Mouse (Mus musculus) gastrocnemius, adult 8-10 months (tissue): Measurements from ENCODE around the gene Sord. TPM values are rescaled to one million over a fixed set of nuclear protein-coding genes. Genes with fewer than 3 reads are reported as not detected.

Source experiments
- DNase-seq, 2 experiments: peaks; one replicate each; pipeline ENCODE4 v3.0.0; 2022; ENCODE audit warnings: low spot score in 2 of 2
- total RNA-seq, 4 experiments: library from RNA; stranded (reverse); gene quantifications; 2 replicates each; pipeline ENCODE4 v1.2.4; 2022

Sord gene
- total RNA-seq, 4 experiments from 2014 or later: 63.0 to 69.8 (median 66.5) TPM

DNA sequence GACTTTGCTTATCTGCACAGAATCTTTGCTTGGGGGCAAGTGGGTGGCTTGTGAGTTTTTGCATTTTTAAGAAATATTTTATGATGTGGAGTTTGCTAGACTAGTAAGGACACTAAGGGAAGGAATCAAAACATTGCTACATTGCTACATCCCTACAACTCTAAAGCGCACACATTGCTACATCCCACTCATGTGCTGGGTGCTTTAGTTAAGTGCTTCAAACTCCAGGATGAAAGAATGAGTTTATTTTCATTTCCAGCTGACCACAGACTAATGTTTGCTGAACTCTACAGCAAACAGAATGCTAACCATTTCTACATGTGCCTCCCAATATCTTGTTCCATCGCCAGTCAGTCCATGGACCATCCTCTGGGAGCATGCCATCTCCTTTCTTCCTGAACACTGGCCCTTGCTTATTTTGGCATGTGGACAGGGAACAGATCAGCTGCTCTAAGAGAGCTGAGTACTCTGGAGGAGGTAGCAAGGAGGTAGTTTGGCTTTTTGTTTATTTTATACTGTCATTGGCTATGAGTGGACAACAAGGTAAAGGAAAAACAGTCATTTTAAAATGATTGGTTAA lies 3.4 kb downstream of the Sord start:
- no peak for DNase-seq

DNA sequence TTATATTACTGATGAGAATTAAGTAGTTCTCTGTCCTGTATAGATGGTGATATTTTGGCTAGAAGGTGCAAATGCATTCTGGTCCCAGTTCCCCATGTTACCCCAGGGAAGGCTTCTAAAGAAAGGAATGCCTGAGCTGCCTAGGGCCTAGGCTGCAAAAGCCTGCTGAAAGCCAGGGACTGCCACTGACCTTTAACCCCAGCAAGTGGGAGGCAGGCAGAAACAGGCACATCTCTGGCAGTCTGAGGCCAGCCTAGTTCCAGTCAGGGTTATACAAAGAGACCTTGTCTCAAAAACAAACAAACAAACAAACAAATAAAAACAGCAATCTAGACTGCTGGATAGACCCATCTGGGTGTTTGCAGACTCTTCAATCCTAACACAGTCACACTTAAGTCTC lies 6.2 kb downstream of the Sord start:
- no peak for DNase-seq

DNA sequence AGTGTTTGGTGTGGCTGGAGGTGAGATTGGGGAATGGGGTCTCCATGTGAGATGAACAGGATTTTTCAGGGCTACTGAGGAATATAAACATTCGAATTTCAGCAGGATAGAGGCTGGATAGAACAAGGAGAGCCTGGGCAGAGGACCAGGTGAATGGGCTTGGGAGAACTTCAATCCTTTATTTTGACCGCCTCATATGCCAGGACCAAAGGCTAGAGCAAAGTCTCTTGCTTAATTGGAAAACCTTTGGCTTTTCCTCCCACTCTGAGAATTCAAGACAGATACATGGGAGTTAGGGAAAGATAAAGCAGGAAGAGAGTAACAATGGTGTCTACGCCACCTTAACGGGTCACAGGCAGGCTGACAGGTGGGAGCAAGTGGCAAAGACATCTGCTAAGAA lies 6.7 kb downstream of the Sord start:
- DNase-seq: no peak

DNA sequence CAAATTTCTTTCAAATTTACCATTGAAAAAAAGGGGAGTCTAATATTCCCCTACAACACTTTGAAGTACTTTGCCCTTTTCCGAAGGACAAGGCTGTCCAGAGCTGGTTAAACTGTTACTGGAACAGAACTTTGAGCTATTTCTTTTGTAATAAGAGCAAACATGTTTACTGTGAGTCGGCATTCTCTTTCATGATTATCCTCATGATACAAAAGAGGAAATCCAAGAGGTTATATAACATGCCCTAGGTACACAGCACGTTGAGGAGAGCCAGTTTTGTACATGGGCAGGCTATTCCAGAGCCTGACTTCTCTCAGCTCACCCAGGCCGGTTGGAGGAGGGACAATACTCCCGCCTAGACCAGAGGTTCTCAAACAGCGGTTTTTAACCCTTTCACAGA lies 7.4 kb downstream of the Sord start:
- no peak for DNase-seq

DNA sequence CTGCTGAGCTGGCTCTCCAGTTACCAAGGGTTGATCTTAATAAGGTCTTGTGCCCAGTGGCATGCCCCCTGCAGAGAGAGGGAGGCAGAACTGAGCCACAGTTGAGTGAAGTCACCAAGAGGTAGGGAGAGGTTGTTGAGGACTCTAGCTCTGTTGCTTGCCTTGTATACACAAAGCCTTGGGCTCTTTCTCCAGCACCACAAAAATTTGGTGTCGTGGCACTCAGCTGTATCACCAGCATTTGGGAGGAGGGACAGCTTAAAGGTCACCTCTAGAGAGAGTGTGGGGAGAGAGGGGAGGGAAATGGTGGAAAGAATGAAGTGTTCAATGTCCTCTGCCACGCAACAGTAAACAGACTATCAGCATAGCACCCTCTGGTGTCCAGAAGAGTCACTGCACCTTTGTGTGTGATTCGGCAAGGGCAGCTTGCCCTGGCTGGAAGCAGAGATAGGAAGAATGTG lies 9.2 kb downstream of the Sord start:
- DNase-seq: peak; percentile 60 to 61

DNA sequence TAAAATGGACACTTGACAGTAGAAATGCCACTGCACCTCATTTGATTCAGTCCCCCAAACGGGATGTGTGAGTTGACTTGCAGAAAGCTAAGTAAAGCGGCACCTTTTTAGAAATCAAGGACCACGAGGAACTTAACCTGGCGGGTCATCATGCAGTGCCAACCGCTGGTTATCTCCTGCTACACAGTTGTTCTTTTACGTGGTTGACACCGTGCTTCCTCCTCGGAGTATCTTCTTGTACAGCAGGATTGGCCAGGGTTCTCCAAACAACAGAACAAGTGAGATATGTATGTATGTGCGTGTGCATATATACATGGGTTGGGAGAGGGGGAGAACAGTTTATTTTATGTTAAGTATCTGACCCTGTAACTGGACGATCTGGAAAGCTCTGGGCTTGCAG lies 13.2 kb downstream of the Sord start:
- DNase-seq: no peak

DNA sequence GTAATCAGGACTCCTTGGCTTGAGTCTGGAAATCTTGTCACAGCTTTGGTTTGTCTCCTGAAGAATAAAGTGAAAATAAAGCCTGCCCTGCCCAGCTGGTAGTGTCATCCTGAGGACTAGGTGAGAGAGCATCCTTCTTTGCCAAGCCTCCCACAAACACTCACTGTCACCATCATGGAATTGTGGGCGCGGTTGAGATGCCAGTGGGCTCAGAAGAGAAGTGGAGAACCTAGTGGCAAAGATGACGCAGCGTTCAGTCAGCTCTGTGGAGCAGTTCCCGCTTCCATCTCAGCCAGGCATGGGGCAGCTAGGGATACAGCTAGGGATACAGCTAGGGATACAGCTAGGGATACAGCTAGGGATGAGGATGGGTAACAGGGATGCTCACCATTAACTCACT lies 21.4 kb downstream of the Sord start:
- no peak for DNase-seq

DNA sequence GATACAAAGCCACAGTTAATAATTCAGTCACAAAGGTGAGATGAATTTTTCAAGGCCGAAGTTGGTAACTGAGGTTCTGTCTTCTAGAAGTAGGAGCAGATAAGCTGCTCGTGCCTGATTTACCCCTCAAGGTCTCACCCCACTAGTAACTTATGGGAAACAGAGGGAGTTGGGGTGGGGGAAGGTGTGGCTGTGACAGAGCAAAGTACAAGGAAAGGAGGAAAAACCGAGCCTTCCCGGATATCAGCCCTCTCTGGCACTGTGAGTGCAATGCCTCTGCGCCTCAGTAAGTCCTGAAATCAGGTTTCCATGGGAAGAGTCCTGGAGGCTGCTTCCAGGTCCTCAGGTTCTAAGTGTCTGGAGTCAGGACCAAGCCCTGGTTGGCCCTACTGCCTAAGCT lies 26.2 kb downstream of the Sord start:
- DNase-seq: no peak

DNA sequence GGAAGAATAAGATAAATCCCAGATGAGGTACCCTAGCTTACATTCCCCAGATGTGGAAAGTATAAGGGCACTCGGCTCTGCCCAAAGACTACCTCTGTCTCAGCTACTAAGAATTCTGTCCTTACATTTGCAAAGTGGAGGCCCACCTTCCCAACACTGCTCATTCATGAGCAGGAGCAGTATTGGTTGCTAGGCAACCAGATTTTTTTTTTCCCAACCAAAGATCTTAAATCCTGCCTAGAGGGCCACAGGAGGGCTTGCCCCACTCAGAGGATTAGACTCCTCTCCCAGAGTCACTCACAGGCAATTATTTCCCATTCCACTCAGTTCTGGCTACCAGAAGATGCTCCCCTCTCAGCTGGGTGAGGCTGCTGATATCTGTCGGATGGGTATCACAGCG lies 30.1 kb downstream of the Sord start:
- DNase-seq: no peak

DNA sequence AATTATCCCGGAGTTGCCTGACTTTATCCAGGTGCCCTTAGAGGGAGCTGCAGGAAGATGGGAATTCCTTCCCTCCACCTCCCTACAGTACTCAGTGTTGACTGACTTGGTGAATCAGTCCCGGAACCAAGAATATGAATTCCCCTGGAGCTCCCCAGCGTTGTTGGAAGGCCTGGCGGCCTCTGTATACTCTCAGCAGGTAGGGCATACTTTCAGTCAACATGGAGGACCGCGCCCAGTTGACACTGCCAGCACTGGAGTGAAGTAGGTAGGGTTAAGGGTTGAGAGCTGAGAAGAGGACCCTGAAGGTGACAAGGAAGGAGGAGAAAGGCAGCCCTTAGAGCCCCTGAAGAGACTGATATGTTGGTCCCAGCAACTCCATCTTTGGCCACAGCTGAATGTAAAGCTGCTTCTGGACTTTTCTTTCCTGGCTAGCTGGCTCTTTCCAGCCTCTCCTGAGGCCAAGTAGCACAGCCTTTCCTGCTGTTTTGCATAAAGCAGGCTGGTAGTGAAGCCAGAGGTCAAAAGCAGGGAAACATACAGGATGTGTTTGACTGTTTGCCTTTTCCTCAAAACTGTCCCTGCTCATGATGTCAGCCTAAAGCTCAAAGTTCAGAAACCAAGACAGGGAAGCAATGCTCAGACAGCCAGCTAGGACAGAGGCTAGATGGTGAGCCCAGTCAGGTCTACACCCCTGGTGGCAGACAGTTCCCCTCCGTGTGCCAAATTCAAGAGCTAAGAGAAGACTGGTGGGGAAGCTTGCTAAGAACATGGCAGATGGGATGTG lies 32.1 kb downstream of the Sord start:
- no peak for DNase-seq

DNA sequence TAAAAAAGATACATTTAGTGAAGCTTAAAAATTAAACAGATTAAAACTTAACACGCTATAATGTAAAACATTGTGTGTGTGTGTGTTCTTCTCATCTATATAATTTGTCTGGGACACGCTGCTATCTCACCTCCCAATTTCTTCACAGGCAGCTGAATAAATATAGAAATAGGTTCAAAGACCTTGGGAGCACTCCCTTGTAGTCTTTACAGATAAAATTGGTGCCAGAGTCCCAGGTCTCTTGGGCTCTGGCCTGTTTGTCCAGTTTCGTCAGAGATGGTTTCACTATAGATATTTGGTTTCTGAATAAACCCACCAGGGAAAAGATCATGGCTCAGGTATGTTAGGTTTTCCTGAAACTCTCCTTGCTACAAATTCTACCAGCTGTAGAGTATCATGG lies 44.2 kb downstream of the Sord start:
- DNase-seq: no peak

DNA sequence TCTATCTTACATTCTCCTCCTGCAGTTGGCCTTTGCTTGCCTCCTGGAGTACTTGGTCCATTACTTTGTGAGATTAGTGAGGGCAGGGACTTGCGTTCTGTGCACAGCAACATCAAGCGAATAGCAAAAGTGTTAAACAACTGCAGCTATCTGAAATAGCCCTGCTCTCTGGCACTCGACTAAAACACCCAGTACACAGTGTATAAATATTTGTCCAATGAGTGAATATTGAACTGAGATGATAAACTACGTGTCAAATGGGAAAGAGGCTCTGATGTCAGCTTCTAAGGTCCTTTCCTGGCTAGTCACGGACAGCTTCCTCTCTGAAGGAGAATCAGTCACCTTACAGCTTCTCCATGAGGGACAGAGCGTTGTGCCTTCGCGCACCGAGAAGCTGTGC lies 49.5 kb downstream of the Sord start:
- no peak for DNase-seq

DNA sequence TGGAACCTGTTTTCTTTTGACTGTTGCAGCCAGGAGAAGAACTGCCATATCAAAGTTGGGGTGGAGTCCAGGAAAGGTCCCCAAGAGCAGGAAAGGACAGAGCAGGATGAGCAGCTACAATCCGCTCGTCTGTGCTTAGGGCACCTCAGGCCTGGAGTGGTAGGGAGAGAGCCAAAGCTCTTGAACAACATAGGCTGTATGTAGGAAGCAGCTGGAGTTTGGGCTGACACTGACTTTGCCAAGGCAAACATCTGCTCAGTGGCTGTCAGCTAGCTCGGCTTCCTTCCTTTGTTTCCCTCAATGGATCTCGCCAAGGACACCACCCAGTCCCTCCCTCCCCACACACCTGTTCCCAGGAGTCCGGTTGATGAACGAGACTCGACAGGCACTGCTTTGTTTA lies 51.6 kb downstream of the Sord start:
- DNase-seq: no peak

DNA sequence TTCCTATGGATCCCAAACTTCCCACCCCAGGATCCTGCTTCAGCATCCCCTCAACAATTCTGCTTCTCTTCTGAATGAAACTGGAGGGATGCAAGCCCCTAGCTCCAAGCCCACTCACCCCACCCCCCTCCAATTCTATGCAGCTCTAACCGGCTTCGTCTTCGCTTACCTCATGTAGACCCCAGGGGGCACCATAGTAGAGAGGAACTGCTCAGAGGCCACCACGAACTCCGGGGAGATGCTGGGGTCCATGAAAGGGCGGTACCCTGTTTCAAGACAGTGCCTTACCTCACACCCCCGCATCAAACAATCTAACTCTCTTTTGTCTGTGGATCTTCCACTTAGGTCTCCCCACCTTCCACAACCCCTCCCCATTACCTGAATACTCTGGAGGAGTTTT lies 60.4 kb downstream of the Sord start:
- DNase-seq: no peak

DNA sequence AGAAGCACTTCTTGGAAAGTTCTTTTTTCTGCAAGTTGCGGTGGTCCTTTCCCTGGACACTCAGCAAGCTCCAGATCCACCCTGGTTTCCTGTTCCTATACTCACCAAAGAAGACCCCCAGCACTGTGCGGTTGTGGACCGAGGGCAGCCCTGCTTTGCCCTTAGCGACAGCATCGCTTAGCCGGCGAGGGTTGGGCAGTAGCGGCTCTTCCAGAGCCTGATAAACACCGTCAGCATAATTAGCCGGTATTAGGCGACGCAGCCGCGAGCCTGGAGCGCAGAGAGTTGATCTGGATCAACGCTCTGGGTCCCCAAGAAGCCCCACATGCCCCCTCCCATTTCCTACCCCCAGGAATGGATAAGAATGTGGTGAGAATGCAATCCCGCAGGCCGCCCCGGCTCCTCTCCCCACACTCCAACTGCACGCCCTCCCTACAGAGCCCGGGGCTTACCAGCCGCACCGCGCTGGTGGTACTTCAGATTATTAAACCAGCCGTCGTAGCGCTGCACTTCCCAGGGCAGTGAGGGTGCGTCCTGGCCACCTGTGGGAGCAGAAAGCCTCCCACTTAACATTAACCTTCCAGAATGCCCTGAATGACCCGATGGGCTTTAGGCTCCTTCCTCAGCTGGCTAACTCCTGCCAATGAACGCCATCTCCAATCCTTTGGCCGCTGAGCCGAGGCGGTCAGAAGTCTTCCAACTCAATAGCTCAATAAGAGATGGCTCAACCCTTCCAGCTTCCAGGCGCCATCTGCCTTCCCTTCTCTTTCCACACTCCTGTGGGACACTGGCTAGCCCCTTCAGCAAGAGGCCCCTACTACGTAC lies 62.9 kb downstream of the Sord start:
- DNase-seq: no peak

DNA sequence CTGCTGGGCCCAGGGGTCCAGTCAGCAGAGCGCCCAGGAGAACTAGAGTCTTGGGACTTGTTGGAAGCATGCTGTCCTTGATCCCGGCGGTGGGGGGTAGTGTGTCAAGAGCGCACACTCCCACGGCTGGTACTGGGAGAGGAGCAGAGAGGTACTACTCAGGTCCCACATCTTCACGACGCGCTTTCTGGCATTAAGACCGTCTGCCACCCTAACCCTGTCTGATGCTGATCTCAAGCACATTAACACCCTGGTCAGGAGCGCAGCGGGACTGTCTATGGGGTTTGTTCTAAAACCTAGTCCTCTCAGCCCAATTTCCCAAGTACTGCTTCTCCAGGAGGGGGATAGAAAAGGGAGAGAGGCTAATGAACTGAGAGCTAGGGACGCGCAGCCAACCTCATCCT lies 63.5 kb downstream of the Sord start, which contains the start of gene Duox2:
TSS of gene Duox2 (minus strand) at position 354 of the 404 bp plus-strand sequence.
- no peak for DNase-seq

DNA sequence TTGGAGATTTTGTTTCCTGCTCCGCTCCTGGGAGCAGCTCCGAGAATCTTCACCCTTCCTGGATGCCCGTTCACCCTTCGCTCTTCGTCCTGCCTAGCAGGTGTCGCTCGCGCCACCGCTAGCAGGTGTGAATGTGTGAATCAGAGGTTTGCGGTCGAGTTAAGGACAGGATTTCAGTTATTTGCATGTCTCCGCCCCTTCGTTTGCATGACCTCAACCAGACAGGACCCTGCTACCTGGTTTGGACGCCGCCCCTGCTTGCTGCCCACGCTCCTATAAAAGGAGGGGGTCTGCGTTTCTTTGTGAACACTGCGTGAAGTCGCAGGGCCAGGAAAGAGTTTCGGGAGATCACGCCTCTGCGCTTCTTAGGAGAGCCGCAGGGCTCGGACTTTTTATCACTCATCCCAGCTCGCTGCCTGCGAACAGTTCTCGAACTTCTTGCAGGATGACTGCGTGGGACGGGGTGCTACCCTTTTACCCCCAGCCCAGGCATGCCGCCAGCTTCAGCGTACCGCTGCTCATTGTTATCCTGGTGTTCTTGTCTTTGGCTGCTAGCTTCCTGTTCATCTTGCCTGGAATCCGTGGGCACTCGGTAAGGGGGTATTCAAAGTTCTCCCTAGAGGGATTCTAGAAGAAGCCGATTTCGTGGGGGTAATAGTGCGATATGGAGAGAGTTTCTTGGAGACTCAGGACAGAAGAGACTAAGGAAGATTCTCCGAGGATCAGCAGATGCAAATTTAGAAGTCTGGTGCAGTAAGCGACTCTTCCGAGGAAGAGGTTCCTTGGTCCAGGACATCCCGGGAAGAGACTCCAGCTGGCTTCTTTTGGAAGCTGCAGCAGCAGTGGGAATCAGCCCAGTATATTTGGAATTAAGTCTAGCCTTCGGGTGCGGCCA lies 64.3 kb downstream of the Sord start, which contains the start of gene Duoxa2:
TSS of gene Duoxa2 (plus strand) at position 305 of the 895 bp plus-strand sequence.
- DNase-seq: no peak

DNA sequence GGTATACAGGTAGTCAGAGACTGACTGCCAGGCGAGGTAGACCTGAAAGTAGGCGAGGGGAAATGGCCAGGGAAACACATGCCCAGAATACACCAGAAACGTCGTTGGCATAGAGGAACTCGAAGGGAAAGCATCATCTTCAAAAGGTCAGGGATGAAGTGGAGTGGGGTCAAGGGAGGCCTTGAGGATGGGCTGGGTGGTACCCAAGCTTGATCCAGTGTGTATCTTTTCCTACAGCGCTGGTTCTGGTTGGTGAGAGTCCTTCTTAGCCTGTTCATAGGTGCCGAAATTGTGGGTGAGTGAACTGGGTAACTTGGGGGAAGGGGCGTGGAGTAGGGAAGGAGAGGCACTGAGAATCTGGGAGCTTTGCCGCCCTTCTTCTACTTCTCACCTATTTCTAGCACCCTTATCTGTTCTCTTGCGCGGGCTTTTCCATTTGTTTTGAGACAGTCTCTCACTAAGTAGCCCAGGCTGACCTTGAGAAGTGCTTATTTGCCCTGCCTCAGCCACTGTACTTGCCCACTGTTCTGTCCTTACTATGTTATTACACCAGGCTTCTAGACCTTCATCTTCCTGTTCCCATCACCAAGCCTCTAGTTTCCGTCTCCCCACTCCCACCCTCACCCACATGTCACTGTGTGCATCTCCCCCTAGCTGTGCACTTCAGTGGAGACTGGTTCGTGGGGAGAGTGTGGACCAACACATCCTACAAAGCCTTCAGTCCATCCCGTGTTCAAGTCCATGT lies 65.5 kb downstream of the Sord start:
- no peak for DNase-seq

DNA sequence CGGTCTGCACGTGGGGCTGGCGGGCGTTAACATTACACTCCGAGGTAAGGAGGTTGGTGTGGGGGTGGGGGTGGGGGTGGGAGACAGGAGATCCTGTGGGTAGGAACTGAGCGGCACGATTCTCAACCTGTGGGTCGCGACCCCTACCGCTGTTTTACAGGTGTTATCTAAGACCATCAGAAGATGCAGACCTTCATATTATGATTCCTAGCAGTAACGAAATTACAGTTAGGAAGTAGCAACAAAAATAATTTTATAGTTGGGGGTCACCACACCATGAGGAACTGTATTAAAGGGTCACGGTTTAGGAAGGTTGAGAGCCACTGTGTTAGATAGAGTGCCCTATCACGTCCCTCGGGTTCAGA lies 66.1 kb downstream of the Sord start:
- no peak for DNase-seq

DNA sequence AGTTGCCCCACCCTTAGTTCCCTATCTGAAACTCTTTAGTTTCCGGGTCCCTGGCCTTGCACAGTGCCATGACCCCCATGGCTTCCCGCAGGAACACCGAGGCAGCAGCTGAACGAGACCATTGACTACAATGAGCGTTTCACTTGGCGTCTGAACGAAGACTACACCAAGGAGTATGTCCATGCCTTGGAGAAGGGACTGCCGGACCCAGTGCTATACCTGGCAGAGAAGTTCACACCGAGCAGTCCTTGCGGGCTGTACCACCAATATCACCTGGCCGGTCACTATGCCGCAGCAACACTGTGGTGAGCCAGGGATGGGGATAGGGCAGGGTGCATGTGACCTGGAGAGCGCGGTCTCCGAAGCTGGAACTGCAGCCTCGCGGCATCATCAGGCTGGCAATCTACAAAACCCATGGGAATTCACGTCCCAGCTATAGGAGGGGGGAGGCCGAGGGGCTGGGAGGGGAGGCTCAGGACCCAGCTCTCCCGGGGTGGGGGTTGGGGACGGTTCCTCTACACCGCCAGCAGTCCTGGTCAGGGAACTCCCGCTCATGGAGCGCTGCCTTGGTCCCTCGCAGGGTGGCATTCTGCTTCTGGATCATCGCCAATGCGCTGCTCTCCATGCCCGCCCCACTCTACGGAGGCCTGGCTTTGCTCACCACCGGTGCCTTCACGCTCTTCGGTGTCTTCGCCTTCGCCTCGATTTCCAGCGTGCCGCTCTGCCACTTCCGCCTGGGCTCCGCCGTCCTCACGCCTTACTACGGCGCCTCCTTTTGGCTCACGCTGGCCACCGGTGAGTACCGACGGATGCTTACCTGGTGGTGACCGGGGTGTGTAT lies 66.8 kb downstream of the Sord start:
- no peak for DNase-seq
